Mouse (Mus musculus): ENCODE data around the gene Jade1.

DNA sequence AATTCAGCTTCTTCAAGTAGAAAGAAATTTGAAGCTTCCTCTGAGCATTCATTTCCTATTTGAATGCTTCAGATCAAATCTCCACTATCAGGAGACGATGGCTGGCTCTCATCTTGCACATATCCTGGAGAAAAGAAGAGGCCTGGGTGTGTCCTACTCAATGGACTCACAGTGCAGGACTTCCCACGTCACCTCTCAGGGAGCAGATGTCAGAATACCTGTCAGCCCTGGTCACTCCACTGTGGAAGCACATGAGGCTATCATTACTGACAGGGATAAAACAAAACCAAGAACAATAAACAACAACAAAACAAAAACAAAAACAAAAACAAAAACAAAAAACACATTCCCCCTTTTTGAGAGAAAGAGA is 32.5 kb upstream of the Jade1 start:
- TF ChIP-seq RAD21 (IDR thresholded peaks at IDR 0.05; ENCODE audit: low read depth, low read length): no peak
- TF ChIP-seq IRF4 (IDR thresholded peaks at IDR 0.05; ENCODE audit: low read depth, low read length): no peak
- TF ChIP-seq CTCF (conservative IDR thresholded peaks at IDR 0.05 in 1 of 2, IDR thresholded peaks at IDR 0.05 in 1 of 2; ENCODE audit: low read depth in 2 of 2, low read length in 2 of 2): no peak
- no peak for TF ChIP-seq POLR2A (IDR thresholded peaks at IDR 0.05; ENCODE audit: low read depth, low read length)
- no peak for TF ChIP-seq MXI1 (IDR thresholded peaks at IDR 0.05; ENCODE audit: low read depth, low read length)
- no peak for TF ChIP-seq MEF2A (IDR thresholded peaks at IDR 0.05; ENCODE audit: borderline replicate concordance, low read depth, low read length)
